Mouse (Mus musculus) heart, postnatal 0 days (tissue): Measurements from ENCODE around the gene Defb33.

Experiments
- CTCF ChIP-seq: IDR thresholded peaks from 2 replicates; pipeline ENCODE4 v1.5.1; 2016; ENCODE audit warnings: antibody characterized with exemption, control low read depth, low read depth
- EP300 ChIP-seq: IDR thresholded peaks from 2 replicates; pipeline ENCODE4 v1.6.1; 2016; ENCODE audit warnings: antibody characterized with exemption, low read depth

- TF ChIP-seq CTCF = no peak
- no peak for TF ChIP-seq EP300
Observed at GRCm38 (mm10) chr8:20902527-20902926, 10.1 kb downstream of the Defb33 start, which contains the start of gene Gm15056.
